Comparison of ENCODE assay signal across 24 mouse cellular contexts in genomic region chr3:119503471-119503972, GRCm38 (mm10).
"Had no signal": no experiment of that assay in that cellular context is flagged by ENCODE, and none has a peak within 500 bp of the region (broad histone marks: within the 10 kb centered on the region; RNA-seq: fewer than 3 reads in every experiment).

No protein-coding gene starts in this region.

- H3K4me1 ChIP-seq: limb, embryonic 13.5 days; liver, embryonic 12.5 days; liver, embryonic 15.5 days; megakaryocyte, embryonic 14.5 days; midbrain, embryonic 10.5 days; neural tube, embryonic 13.5 days had no signal

- H3K27ac ChIP-seq: limb, embryonic 10.5 days; limb, embryonic 13.5 days; liver, embryonic 12.5 days; liver, embryonic 15.5 days; lung, embryonic 15.5 days; midbrain, embryonic 10.5 days; midbrain, embryonic 13.5 days; neural tube, embryonic 13.5 days; stomach, postnatal 0 days had no signal

- H3K9ac ChIP-seq: limb, embryonic 13.5 days; liver, embryonic 12.5 days; liver, embryonic 15.5 days; lung, embryonic 15.5 days; midbrain, embryonic 13.5 days; neural tube, embryonic 13.5 days had no signal

- H3K4me3 ChIP-seq: limb, embryonic 10.5 days; limb, embryonic 13.5 days; liver, embryonic 12.5 days; liver, embryonic 15.5 days; lung, embryonic 15.5 days; megakaryocyte, embryonic 14.5 days; midbrain, embryonic 10.5 days; midbrain, embryonic 13.5 days; myocyte; neural tube, embryonic 13.5 days had no signal

- H3K27me3 ChIP-seq: limb, embryonic 13.5 days; liver, embryonic 12.5 days; liver, embryonic 15.5 days; lung, embryonic 15.5 days; megakaryocyte, embryonic 14.5 days; midbrain, embryonic 13.5 days; neural tube, embryonic 13.5 days had no signal

- H3K4me2 ChIP-seq: limb, embryonic 13.5 days; liver, embryonic 12.5 days; liver, embryonic 15.5 days; lung, embryonic 15.5 days; midbrain, embryonic 13.5 days; neural tube, embryonic 13.5 days had no signal

- DNase-seq: kidney, adult 2 months; kidney, postnatal 4 days; liver; lung, adult 18-20 months; lung, postnatal 10 days; lung, postnatal 36 days; right cerebral cortex, adult 18-20 months; right cerebral cortex, postnatal 14 days; right cerebral cortex, postnatal 4 days; thymus, adult 2 months; thymus, postnatal 14 days; thymus, postnatal 4 days had no signal

- H3K9me3 ChIP-seq: limb, embryonic 10.5 days; limb, embryonic 13.5 days; liver, embryonic 12.5 days; liver, embryonic 15.5 days; lung, embryonic 15.5 days; midbrain, embryonic 10.5 days; midbrain, embryonic 13.5 days; neural tube, embryonic 13.5 days had no signal

- H3K36me3 ChIP-seq: limb, embryonic 10.5 days; limb, embryonic 13.5 days; liver, embryonic 12.5 days; liver, embryonic 15.5 days; lung, embryonic 15.5 days; midbrain, embryonic 10.5 days; midbrain, embryonic 13.5 days; neural tube, embryonic 13.5 days had no signal

- ATAC-seq: liver, embryonic 12.5 days; midbrain, embryonic 13.5 days; midbrain, embryonic 16.5 days had no signal
